Mouse (Mus musculus): ENCODE results near the gene Osbpl3. TPM values are rescaled to one million over a fixed set of nuclear protein-coding genes. Genes with fewer than 3 reads are reported as not detected.
A peak's percentile ranks its signal among the peaks of the same experiment; 100 is the strongest.
"Not testable (repeated sequence)": the region's sequence is repeated elsewhere in the genome, so short reads cannot be mapped to it uniquely, and the experiment has no call there.

Osbpl3 gene
- total RNA-seq, 2 experiments from 2014 or later = 14.3 to 15.2 TPM

DNA sequence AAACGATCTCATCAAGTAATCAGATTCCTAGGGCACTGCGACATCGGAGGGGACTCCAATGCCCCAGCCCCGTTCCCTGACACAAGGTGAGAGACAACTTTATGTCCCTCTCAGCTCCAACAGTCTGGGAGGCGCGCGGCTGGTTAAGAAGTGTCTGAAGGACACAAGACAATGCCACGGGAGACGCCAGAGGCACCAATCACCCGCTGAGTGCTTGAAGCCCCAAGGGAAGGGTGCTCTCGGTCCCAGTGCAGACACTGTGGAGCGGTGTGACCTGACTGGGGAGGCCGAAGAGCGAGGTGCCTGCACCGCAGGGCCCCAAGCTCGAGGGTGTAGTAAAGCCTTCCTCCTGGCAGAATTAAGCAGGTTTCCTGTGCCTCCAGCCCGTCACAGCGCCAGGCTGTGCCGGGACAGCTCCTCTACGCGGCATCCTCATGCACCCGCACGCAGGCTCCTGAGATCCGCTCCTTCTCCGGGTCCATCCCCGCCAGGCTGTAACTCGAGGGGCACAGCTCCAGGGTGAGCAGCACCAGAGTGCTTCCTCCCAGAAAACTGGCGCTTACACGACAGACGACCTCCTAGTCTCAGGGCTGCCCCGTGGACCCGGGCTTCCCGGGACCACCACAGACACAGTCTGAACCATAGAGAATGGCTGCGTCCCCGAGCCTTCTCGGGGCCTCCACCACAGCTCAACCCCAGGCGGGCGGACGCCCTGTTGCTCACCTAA lies 736 bp downstream of the Osbpl3 start:
- DNase-seq (ENCODE audit: low spot score in 2 of 2) = no peak

- no peak for DNase-seq (ENCODE audit: low spot score in 2 of 2)
Measured at GRCm38 (mm10) chr6:50453651-50454050, 2.4 kb downstream of the Osbpl3 start.

GRCm38 (mm10) chr6:50452220-50452619 lies 3.8 kb downstream of the Osbpl3 start:
- no peak for DNase-seq (ENCODE audit: low spot score in 2 of 2)

GRCm38 (mm10) chr6:50445616-50446015 lies 10.4 kb downstream of the Osbpl3 start:
- no peak for DNase-seq (ENCODE audit: low spot score in 2 of 2)

DNA sequence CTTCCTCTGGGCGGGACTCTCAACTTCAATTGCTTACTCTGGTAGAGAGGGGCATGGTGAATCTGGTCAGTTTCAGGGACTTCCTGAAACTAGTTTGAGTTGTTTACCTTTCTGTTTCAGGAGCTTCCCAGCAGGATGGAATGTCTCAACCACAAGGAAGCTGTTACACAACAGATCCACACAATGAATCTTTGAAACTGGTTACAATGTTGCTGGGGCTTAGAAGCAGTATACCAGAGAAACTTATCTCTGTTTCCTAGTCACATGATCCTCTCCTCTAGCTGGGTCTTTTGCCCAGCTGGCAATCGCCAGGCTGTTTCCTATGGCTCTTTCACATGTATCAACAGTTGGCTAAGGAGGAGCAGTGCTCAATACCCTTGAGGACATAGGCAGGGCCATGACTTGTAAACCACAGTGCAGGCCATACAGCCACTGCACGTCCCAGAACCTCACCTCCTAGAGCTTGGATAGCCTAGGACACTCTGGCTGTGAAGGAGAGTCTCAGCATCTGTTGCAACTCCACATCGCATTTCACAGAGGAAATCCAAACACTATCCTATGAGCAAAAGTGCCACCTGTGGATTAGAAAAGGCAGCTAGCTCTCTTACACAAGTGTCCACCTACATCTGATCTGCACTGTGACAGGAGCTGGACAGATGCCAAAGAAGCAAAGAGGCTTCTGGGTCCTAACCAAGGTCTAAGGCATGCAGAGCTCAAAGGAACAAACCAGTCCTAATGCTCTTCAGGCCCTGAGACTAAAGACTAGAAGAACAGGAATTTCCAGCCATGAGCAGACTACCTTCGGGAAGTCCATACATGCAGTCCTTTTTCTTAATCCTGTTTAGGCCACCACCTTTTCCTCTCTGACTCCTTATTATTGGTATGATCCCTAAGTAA lies 14.8 kb downstream of the Osbpl3 start:
- DNase-seq (ENCODE audit: low spot score in 2 of 2) = no peak

DNA sequence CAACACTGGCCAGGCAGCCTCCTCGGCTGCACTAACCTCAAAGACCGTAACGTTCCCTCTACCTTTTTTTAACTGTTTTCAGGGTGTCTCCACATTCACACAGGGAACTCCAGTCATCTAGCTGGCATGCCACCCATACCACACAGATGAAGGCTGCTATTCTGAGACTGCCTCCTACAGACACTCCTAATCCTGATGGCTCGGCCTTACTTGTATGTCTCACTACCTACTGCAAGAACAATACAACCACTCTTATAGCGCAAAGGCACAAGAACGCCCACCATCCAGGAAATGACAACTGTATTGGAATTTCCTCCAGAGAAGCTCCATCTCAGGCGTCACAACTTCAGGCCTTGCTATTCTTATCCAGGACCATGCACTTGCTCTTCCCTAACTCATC lies 15.8 kb downstream of the Osbpl3 start:
- DNase-seq (ENCODE audit: low spot score in 2 of 2) = no peak

DNA sequence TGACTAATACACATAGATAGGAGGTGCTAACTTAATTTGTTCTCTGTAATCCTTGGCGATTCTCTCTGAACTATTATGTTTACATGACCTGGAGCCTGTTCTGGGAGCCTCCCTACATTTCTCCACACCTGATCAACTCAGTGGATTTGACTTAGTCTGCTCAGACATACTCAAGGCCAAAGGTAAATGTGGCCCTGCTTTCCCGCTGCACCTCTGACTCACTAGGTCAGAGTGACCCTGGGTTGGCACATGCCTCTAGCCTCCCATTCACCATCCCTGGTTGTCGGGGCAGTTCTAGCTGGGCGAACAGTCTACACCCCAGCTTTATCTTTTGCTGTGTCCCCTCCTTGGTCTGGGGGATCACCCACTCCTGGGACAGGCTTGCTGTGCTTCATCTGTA lies 17.1 kb downstream of the Osbpl3 start:
- DNase-seq (ENCODE audit: low spot score in 2 of 2) = not testable (repeated sequence)

GRCm38 (mm10) chr6:50437815-50438214 lies 18.2 kb downstream of the Osbpl3 start:
- no peak for DNase-seq (ENCODE audit: low spot score in 2 of 2)

- no peak for DNase-seq (ENCODE audit: low spot score in 2 of 2)
Measured at GRCm38 (mm10) chr6:50436661-50437060, 19.3 kb downstream of the Osbpl3 start.

GRCm38 (mm10) chr6:50432491-50432890 lies 23.5 kb downstream of the Osbpl3 start:
- no peak for DNase-seq (ENCODE audit: low spot score in 2 of 2)

DNA sequence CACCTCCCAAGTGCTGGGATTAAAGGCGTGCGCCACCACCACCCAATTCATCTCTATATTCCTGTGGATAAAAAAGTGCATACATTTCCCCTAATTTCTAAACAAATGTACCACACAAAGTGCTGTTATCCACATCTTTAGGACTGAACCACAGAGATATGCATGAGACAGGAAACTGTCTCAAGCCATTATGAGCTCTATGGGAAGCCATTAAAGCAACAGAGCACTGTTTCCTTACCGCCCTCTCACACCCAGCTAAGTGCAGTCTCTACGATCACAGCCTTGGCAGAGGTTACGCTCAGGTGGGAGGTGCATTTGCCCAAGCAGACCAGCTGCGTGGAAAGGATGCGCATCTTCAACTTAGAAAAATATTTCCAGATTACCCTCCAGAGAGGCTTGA lies 26.7 kb downstream of the Osbpl3 start:
- DNase-seq (ENCODE audit: low spot score in 2 of 2) = no peak

DNA sequence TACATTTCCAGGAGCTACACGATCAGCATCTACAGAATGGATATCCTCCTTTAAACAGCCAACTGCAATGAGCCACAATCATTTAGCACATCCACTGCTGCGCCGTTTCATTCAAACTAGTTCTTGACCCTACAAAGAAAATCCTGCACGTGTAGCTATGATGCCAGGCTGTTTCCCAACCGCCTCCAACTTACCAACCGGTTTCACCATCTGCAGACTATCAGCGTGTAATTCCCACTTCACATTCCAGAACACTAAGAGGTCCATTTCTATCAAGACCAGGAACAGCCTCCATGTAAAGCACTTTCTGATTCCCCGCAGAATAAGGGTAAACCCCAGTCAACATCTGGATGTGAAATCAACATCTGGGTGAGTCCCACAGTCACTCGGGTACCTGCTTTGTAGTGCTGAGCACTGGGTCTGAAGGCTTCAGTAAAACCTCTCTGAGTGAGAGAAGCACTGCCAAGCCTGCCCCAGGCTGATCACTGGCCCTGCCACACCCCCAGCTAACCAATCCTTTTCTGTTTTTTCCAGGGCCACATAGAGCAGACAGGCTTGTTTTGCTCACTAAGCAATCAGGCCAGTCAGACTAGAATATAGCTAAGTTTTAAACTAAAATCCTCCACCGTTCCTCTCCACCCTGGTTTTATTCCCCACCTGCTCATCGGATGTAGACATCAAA lies 28.8 kb downstream of the Osbpl3 start:
- peak; percentile 23 to 40 for DNase-seq (ENCODE audit: low spot score in 2 of 2)

- DNase-seq (ENCODE audit: low spot score in 2 of 2) = no peak
Measured at GRCm38 (mm10) chr6:50426571-50426970, 29.4 kb downstream of the Osbpl3 start.

DNA sequence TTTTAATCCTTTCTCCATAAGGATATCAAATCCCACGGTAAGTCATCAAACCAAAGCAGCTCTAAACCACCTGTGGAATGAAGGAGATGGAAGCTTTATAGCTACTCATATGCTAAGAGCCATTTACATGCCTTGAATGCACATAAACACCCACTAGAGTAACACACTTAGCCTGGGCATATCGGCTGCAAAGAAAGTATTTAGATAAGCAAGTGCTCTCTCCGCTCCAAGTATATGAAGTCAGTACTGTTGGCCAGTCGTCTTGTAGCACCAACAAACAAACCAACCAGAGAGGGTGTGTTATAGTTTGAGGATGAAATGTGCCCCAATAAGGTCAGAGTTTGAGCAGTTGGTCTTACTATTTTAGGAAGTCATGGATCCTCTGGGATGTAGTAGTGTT lies 31.7 kb downstream of the Osbpl3 start:
- DNase-seq (ENCODE audit: low spot score in 2 of 2) = no peak

- DNase-seq (ENCODE audit: low spot score in 2 of 2) = no peak
Measured at GRCm38 (mm10) chr6:50420413-50420812, 35.6 kb downstream of the Osbpl3 start.

GRCm38 (mm10) chr6:50419518-50420290 lies 36.3 kb downstream of the Osbpl3 start:
- DNase-seq (ENCODE audit: low spot score in 2 of 2) = no peak

GRCm38 (mm10) chr6:50418951-50419350 lies 37.0 kb downstream of the Osbpl3 start:
- DNase-seq (ENCODE audit: low spot score in 2 of 2) = no peak

DNA sequence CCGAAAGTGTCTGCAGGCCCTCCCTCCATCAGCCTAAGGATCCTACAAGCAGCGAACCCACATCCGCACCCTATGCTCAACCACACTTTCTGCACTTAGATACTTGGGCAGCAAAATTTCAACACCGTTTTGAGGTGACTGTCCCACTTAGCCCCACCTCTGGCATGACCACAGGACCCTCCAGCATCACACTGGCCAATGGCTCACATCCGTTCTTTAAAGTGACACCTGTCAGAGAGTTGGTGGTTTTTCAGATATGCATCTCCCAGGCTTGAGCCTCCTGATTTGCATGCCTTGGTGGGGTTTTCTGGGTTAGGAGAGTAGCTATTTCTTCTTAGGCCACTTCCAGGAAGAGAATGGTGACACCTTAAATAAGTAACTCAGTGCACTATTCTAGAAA lies 39.1 kb downstream of the Osbpl3 start:
- DNase-seq (ENCODE audit: low spot score in 2 of 2) = no peak

- DNase-seq (ENCODE audit: low spot score in 2 of 2) = no peak
Measured at GRCm38 (mm10) chr6:50415431-50415830, 40.6 kb downstream of the Osbpl3 start.

DNA sequence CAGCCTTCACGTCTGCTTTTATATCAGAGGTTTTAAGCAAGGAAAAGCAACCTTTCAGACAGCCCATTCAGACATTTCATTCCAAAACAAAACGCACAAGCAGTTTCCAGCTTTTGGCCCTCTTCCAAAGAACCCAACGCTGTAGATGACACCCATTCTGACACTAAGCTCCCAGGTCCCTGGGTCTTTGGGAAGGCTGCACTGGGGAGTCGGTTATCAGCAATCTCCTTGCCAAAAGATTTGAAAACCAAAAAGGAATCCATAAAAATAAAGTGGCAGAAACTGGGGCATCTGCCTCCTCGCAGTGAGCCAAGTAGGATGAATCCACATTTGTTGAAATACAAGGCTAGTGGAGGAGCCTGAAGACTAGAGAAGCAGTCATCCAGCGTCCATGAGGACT lies 41.5 kb downstream of the Osbpl3 start:
- peak; percentile 20 to 32 for DNase-seq (ENCODE audit: low spot score in 2 of 2)

- no peak for DNase-seq (ENCODE audit: low spot score in 2 of 2)
Measured at GRCm38 (mm10) chr6:50413381-50413780, 42.6 kb downstream of the Osbpl3 start.

Data from layer of hippocampus, postnatal 14 days (tissue).